Mouse (Mus musculus) ES-E14 (cell line): ENCODE results near the gene Rtl8a.
"Not testable (repeated sequence)": the region's sequence is repeated elsewhere in the genome, so short reads cannot be mapped to it uniquely, and the experiment has no call there.

Source experiments
- CHD2 ChIP-seq: IDR thresholded peaks from 2 replicates; pipeline ENCODE4 v1.6.1; 2014; ENCODE audit warnings: mild to moderate bottlenecking, low read depth, low read length, inconsistent platforms
- HCFC1 ChIP-seq: IDR thresholded peaks from 2 replicates; pipeline ENCODE4 v1.6.1; 2012; ENCODE audit warnings: low read length, inconsistent platforms, borderline replicate concordance; ENCODE audit not compliant: insufficient read depth
- MAFK ChIP-seq: IDR thresholded peaks from 2 replicates; pipeline ENCODE4 v1.6.1; 2014; ENCODE audit warnings: mild to moderate bottlenecking, low read depth, low read length, inconsistent platforms; ENCODE audit not compliant: insufficient read depth
- ZC3H11A ChIP-seq: IDR thresholded peaks from 2 replicates; pipeline ENCODE4 v1.6.1; 2012; ENCODE audit warnings: low read depth, mild to moderate bottlenecking, inconsistent platforms, low read length, borderline replicate concordance
- ZNF384 ChIP-seq: IDR thresholded peaks from 2 replicates; pipeline ENCODE4 v1.6.1; 2012; ENCODE audit warnings: low read depth, low read length, inconsistent platforms

DNA sequence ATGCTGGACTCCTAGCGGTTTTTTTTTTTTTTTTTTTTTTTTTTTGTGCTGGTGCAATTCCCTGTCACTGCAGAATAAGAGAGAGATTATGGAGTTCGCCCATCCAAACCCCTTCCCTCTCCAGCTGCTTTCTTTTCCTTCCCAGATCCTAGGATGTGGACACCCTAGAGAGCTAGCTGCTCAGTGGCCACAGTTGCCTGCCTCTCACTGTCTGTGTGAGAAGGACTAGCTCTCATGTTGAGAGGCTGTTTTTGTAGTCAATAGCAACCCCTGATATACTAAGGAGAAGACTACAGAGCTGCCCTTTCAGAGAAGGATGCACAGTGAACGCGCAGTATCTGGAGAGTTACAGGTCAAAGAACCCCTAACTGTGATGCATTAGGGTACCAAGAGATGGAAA, 27.2 kb upstream of the Rtl8a start:
- not testable (repeated sequence) for TF ChIP-seq ZNF384, MAFK, CHD2, HCFC1, ZC3H11A
